Mouse (Mus musculus): ENCODE measurements around the gene Pphln1. TPM values are rescaled to one million over a fixed set of nuclear protein-coding genes. Genes with fewer than 3 reads are reported as not detected.
"Not testable (repeated sequence)": the region's sequence is repeated elsewhere in the genome, so short reads cannot be mapped to it uniquely, and the experiment has no call there.

Gene Pphln1
- polyA plus RNA-seq (2016; fragmentation: Nextera tagmentation; extraction: Ambion mirVana): 96.8 and 103 TPM in 2 replicates

DNA sequence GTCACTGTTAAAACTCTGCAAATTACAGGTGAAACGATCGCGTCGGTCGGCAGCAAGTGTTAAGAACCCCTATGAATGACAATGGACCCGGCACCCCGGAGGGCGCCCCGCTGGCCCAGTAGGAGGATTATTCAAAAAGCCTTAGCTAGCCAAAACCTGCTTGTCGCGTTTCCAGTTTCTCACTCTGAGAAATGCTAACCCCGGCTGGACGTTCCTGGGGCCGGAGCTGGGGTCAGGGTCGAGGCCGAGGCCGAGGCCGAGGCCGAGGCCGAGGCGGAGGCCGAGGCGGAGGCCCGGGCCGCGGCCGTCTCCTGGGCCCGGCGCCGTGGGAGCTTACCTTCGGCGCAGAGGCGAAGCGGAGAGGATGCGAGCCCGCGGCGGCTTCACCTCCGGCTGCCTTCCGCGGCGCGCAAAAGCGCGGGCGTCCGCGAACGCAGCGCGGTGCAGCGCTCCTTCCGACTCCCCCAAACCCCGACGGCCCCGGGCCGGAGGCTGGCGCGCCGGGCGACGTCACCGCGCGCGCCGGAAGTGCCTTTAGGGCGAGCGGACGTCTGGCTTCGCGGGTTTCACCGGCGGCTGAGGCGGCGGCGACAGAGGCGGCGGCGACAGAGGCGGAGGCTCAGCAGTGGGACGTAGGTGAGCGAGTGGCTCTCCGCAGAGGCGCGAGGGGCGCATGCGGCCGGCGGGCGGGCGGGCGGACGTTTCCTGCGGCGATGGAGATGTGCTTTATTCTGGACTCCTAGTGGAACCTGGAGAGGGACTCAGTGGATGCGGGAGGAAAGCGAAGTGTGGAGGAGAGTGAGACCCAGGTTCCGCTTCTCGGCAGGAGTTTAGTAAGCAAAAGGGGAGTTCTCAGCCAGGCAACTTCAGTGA, at the start of gene Pphln1, which contains the start of gene Zcrb1:
Pphln1 (plus strand) TSS at position 525 of the 873 bp plus-strand sequence.
Zcrb1 (minus strand) TSS at position 509 of the 873 bp plus-strand sequence.
- peak; percentile 88 for DNase-seq (ENCODE audit: low spot score)
- peak within 1 kb of the TSS; percentile 94 for H3K4me3 ChIP-seq
- no peaks in the 10 kb centered on the region for H3K9me3 ChIP-seq (replicated peaks)
- H3K4me1 ChIP-seq: peaks cover 37% of the 10 kb centered on the region
- peaks cover 39% of the 10 kb centered on the region for H3K36me3 ChIP-seq
- under 1% methylated on average over 100 of the region's 100 CpGs for WGBS
- peak within 1 kb of the TSS; percentile 96 for H3K27ac ChIP-seq (replicated peaks)
- no peaks in the 10 kb centered on the region for H3K27me3 ChIP-seq (ENCODE audit: low read depth, poor library complexity, severe bottlenecking)

GRCm38 (mm10) chr15:93358346-93359095, 39.6 kb upstream of the Pphln1 start:
- no peaks in the 10 kb centered on the region for H3K4me1 ChIP-seq
- no peak overlapping the region for H3K27ac ChIP-seq (replicated peaks)
- H3K27me3 ChIP-seq (ENCODE audit: low read depth, poor library complexity, severe bottlenecking): no peaks in the 10 kb centered on the region
- H3K36me3 ChIP-seq: no peaks in the 10 kb centered on the region
- no peaks in the 10 kb centered on the region; the same call in 1 of the 2 replicates for H3K9me3 ChIP-seq (replicated peaks)
- DNase-seq (ENCODE audit: low spot score): no peak
- no peak overlapping the region for H3K4me3 ChIP-seq
- WGBS: 93% methylated on average over 18 of the region's 19 CpGs

GRCm38 (mm10) chr15:93365561-93365960, 32.6 kb upstream of the Pphln1 start:
- no peaks in the 10 kb centered on the region for H3K4me1 ChIP-seq
- DNase-seq (ENCODE audit: low spot score): no peak
- no peaks in the 10 kb centered on the region for H3K36me3 ChIP-seq
- no peak overlapping the region for H3K4me3 ChIP-seq
- 91% methylated on average over 6 of the region's 6 CpGs for WGBS
- H3K27ac ChIP-seq (replicated peaks): no peak overlapping the region
- no peaks in the 10 kb centered on the region for H3K27me3 ChIP-seq (ENCODE audit: low read depth, poor library complexity, severe bottlenecking)
- H3K9me3 ChIP-seq (replicated peaks): no peaks in the 10 kb centered on the region

- 86% methylated on average over 9 of the region's 9 CpGs for WGBS
- no peaks in the 10 kb centered on the region for H3K36me3 ChIP-seq
- no peak for DNase-seq (ENCODE audit: low spot score)
These were observed 29.6 kb upstream of the Pphln1 start for GRCm38 (mm10) chr15:93368558-93368957.

GRCm38 (mm10) chr15:93371838-93372237, 26.3 kb upstream of the Pphln1 start:
- H3K36me3 ChIP-seq: no peaks in the 10 kb centered on the region
- no peaks in the 10 kb centered on the region for H3K27me3 ChIP-seq (ENCODE audit: low read depth, poor library complexity, severe bottlenecking)
- H3K4me1 ChIP-seq: no peaks in the 10 kb centered on the region
- 80% methylated on average over 2 of the region's 2 CpGs for WGBS
- no peak overlapping the region for H3K27ac ChIP-seq (replicated peaks)
- no peak for DNase-seq (ENCODE audit: low spot score)
- no peaks in the 10 kb centered on the region for H3K9me3 ChIP-seq (replicated peaks)
- H3K4me3 ChIP-seq: no peak overlapping the region

More at GRCm38 (mm10) chr15:93368558-93368957, 29.6 kb upstream of the Pphln1 start:
- no peaks in the 10 kb centered on the region for H3K27me3 ChIP-seq (ENCODE audit: low read depth, poor library complexity, severe bottlenecking)
- H3K27ac ChIP-seq (replicated peaks): no peak overlapping the region
- H3K4me1 ChIP-seq: no peaks in the 10 kb centered on the region
- H3K4me3 ChIP-seq: no peak overlapping the region
- H3K9me3 ChIP-seq (replicated peaks): no peaks in the 10 kb centered on the region

DNA sequence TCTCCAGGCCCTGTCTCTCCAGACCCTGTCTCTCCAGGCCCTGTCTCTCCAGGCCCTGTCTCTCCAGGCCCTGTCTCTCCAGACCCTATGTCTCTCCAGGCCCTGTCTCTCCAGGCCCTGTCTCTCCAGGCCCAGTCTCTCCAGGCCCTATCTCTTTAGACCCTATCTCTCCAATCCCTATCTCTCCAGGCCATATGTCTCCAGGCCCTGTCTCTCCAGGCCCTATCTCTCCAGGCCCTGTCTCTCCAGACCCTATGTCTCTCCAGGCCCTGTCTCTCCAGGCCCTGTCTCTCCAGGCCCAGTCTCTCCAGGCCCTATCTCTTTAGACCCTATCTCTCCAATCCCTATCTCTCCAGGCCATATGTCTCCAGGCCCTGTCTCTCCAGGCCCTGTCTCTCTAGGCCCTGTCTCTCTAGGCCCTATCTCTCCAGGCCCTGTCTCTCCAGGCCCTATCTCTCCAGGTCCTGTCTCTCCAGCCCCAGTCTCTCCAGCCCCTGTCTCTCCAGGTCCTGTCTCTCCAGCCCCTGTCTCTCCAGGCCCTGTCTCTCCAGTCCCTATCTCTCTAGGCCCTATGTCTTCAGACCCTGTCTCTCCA, 25.5 kb upstream of the Pphln1 start:
- not testable (repeated sequence) for H3K36me3 ChIP-seq; H3K27ac ChIP-seq (replicated peaks); H3K27me3 ChIP-seq (ENCODE audit: low read depth, poor library complexity, severe bottlenecking); H3K9me3 ChIP-seq (replicated peaks); DNase-seq (ENCODE audit: low spot score); H3K4me1 ChIP-seq; H3K4me3 ChIP-seq

GRCm38 (mm10) chr15:93375696-93376095, 22.5 kb upstream of the Pphln1 start:
- H3K4me3 ChIP-seq: no peak overlapping the region
- H3K9me3 ChIP-seq (replicated peaks): no peaks in the 10 kb centered on the region
- H3K36me3 ChIP-seq: no peaks in the 10 kb centered on the region
- 96% methylated on average over 5 of the region's 5 CpGs for WGBS
- DNase-seq (ENCODE audit: low spot score): no peak
- H3K4me1 ChIP-seq: no peaks in the 10 kb centered on the region
- no peaks in the 10 kb centered on the region for H3K27me3 ChIP-seq (ENCODE audit: low read depth, poor library complexity, severe bottlenecking)
- no peak overlapping the region for H3K27ac ChIP-seq (replicated peaks)

- H3K27ac ChIP-seq (replicated peaks): no peak overlapping the region
- no peaks in the 10 kb centered on the region for H3K27me3 ChIP-seq (ENCODE audit: low read depth, poor library complexity, severe bottlenecking)
- DNase-seq (ENCODE audit: low spot score): no peak
- no peak overlapping the region for H3K4me3 ChIP-seq
- WGBS: 68% methylated on average over 3 of the region's 3 CpGs
- H3K36me3 ChIP-seq: peaks cover 11% of the 10 kb centered on the region
- H3K9me3 ChIP-seq (replicated peaks): no peaks in the 10 kb centered on the region
- no peaks in the 10 kb centered on the region for H3K4me1 ChIP-seq
These were observed 19.0 kb upstream of the Pphln1 start for GRCm38 (mm10) chr15:93379177-93379576.

GRCm38 (mm10) chr15:93381337-93381736, 16.8 kb upstream of the Pphln1 start:
- 79% methylated on average over 5 of the region's 5 CpGs for WGBS
- no peak overlapping the region for H3K4me3 ChIP-seq
- peaks cover 31% of the 10 kb centered on the region for H3K36me3 ChIP-seq
- no peaks in the 10 kb centered on the region for H3K4me1 ChIP-seq
- H3K27ac ChIP-seq (replicated peaks): no peak overlapping the region
- no peaks in the 10 kb centered on the region for H3K27me3 ChIP-seq (ENCODE audit: low read depth, poor library complexity, severe bottlenecking)
- no peaks in the 10 kb centered on the region for H3K9me3 ChIP-seq (replicated peaks)
- no peak for DNase-seq (ENCODE audit: low spot score)

DNA sequence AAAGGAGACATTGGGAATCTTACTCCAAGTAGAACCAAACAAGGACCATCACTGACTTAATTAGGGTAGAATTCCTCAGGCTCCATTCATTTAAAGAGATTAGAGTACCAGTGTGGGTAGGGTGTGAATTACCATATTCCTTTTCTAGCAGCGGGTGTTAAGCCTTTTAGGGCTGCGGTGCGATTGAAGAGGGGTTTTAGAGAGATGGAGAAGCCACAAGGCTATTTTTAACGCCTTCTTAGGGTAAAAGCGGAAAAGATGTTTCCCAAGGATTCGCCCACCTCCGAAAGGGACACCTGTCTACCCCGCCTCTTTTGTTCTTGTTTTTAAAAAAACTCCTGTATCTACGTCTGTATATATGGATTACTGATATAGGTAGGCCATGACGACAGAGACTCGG, 881 bp upstream of the Pphln1 start:
- H3K27ac ChIP-seq (replicated peaks): peak overlapping the region; percentile 96
- under 1% methylated on average over 11 of the region's 11 CpGs for WGBS
- no peaks in the 10 kb centered on the region for H3K9me3 ChIP-seq (replicated peaks)
- peaks cover 37% of the 10 kb centered on the region for H3K4me1 ChIP-seq
- no peaks in the 10 kb centered on the region for H3K27me3 ChIP-seq (ENCODE audit: low read depth, poor library complexity, severe bottlenecking)
- H3K36me3 ChIP-seq: peaks cover 47% of the 10 kb centered on the region
- H3K4me3 ChIP-seq: peak overlapping the region; percentile 94
- DNase-seq (ENCODE audit: low spot score): no peak

GRCm38 (mm10) chr15:93398699-93399540, 770 bp downstream of the Pphln1 start:
- peak overlapping the region; percentile 96 for H3K27ac ChIP-seq (replicated peaks)
- peaks cover 37% of the 10 kb centered on the region for H3K4me1 ChIP-seq
- peaks cover 35% of the 10 kb centered on the region for H3K36me3 ChIP-seq
- no peaks in the 10 kb centered on the region for H3K27me3 ChIP-seq (ENCODE audit: low read depth, poor library complexity, severe bottlenecking)
- peak overlapping the region; percentile 94 for H3K4me3 ChIP-seq
- WGBS: 1% methylated on average over 36 of the region's 36 CpGs
- peak; percentile 34 for DNase-seq (ENCODE audit: low spot score)
- H3K9me3 ChIP-seq (replicated peaks): no peaks in the 10 kb centered on the region

DNA sequence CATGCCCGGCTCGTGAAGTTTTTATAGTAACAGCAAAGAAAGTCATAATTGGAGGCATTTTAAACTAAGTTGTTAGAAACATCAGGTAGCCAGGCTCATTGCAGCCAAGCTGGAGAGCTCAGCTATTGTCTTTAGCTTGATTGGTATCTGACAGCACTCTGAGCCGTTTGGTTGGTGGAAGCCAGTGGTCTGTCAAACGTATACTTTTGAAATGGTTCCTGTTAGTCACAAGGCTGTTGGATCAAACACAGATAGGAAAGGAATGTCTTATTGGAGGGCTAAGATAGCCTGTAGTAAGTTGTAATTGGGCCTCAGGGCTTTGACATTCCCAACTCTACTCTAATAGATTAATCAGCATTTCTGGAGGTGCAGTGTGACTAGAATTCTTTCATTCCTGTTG, 3.3 kb downstream of the Pphln1 start:
- H3K27me3 ChIP-seq (ENCODE audit: low read depth, poor library complexity, severe bottlenecking): no peaks in the 10 kb centered on the region
- no peak overlapping the region for H3K27ac ChIP-seq (replicated peaks)
- H3K36me3 ChIP-seq: peaks cover 20% of the 10 kb centered on the region
- H3K4me1 ChIP-seq: peaks cover 31% of the 10 kb centered on the region
- WGBS: 82% methylated on average over 4 of the region's 4 CpGs
- DNase-seq (ENCODE audit: low spot score): no peak
- H3K9me3 ChIP-seq (replicated peaks): no peaks in the 10 kb centered on the region
- no peak overlapping the region for H3K4me3 ChIP-seq

All from midbrain, embryonic 10.5 days (tissue).